Mouse (Mus musculus): ENCODE measurements at regions not wholly inside any gene's neighbourhood (a gene's known extent, or its start where the extent isn't known, plus 50 kb on each side); places are given as distances from the start of the nearest gene placed in this dataset.
"Not testable (repeated sequence)": the region's sequence is repeated elsewhere in the genome, so short reads cannot be mapped to it uniquely, and the experiment has no call there.

- not testable (repeated sequence) for H3K4me1 ChIP-seq
- WGBS = 88% methylated on average over 2 of the region's 2 CpGs
- peaks cover 85% of the 10 kb centered on the region for H3K9me3 ChIP-seq
Observed at GRCm38 (mm10) chr5:145635204-145635603, 50.7 kb upstream of the Cyp3a41b start.

More at GRCm38 (mm10) chr5:145635204-145635603, 50.7 kb upstream of the Cyp3a41b start:
- not testable (repeated sequence) for H3K4me3 ChIP-seq (replicated peaks); ATAC-seq (ENCODE audit: low FRiP score); H3K4me2 ChIP-seq; H3K36me3 ChIP-seq (replicated peaks); H3K27ac ChIP-seq; H3K27me3 ChIP-seq; H3K9ac ChIP-seq

Measured in forebrain, embryonic 12.5 days (tissue).